Mouse (Mus musculus) thymus, adult 2 months (tissue): ENCODE results near the gene Lingo3.

Source experiments
- CTCF ChIP-seq: fragments of 200-500 bp; IDR thresholded peaks from 2 replicates; pipeline ENCODE4 v1.5.1; 2012; ENCODE audit warnings: mild to moderate bottlenecking, control low read depth, low read length, moderate library complexity, borderline replicate concordance; ENCODE audit not compliant: control insufficient read depth, poor library complexity, insufficient read depth; ENCODE audit errors: extremely low read depth
- POLR2A ChIP-seq: fragments of 200-500 bp; IDR thresholded peaks from 2 replicates; pipeline ENCODE4 v1.6.1; 2012; ENCODE audit warnings: mild to moderate bottlenecking, low read length, control low read depth, moderate library complexity; ENCODE audit not compliant: control insufficient read depth, poor library complexity, insufficient read depth; ENCODE audit errors: extremely low read depth

- no peak for TF ChIP-seq CTCF
- TF ChIP-seq POLR2A, result no peak
These were observed 32.8 kb upstream of the Lingo3 start for GRCm38 (mm10) chr10:80876594-80876993.
